Mouse (Mus musculus): Measurements from ENCODE around the gene Ccdc13.

Ccdc13 gene

DNA sequence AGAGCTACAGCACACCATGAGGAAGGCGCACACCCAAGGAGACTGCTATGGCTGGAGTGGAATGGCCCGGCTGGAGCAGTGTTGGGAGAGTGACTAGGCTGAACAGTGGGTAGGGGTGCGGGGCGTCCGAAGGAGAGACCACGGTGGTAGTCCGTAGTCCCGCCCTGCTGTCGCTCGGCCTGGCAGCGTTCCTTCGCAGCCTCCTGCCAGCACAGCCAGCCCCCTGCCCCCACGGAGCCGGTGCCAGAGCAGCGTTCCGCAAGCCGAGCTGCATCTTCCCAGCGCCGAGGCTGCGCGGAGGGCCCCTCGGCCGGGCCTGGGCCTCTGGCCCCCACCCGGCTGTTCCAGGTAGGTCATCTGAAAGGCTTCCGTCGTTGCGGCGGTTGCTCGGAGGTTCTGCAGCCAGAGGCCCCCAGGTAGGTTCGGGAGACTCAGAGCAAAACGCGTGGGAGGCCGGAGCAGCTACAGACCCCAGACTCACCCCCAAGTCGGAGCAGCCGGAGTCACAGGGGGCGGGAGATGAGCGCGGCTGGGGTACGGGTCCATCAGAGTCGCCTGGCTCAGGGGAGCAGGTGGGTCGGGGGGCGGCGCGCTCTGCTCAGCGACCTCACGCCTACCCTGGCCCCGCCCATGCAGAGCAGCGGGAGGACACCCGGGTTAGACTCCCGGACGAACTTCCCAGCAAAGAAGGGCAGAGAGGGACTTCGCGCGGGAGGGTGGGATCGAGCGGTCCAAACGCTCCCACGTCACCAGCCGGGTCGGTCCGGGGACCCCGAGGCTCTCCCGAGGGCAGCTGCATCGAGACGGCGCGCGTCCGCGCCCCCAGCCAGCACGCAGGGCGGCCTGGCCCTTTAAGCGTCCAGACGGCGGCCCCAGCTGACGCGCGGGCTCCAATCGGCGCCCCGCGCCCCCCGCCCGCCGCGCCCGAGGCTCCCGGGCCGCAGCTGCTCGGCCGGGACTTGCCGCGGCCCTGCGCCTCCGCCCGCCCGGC, 79.9 kb downstream of the Ccdc13 start, which contains the start of gene Zfp651:
Gene Zfp651, plus strand, starts transcription at position 240 of the 991 bp plus-strand sequence.
- DNase-seq (ENCODE audit: low read depth, low spot score), result peak; percentile 70

DNA sequence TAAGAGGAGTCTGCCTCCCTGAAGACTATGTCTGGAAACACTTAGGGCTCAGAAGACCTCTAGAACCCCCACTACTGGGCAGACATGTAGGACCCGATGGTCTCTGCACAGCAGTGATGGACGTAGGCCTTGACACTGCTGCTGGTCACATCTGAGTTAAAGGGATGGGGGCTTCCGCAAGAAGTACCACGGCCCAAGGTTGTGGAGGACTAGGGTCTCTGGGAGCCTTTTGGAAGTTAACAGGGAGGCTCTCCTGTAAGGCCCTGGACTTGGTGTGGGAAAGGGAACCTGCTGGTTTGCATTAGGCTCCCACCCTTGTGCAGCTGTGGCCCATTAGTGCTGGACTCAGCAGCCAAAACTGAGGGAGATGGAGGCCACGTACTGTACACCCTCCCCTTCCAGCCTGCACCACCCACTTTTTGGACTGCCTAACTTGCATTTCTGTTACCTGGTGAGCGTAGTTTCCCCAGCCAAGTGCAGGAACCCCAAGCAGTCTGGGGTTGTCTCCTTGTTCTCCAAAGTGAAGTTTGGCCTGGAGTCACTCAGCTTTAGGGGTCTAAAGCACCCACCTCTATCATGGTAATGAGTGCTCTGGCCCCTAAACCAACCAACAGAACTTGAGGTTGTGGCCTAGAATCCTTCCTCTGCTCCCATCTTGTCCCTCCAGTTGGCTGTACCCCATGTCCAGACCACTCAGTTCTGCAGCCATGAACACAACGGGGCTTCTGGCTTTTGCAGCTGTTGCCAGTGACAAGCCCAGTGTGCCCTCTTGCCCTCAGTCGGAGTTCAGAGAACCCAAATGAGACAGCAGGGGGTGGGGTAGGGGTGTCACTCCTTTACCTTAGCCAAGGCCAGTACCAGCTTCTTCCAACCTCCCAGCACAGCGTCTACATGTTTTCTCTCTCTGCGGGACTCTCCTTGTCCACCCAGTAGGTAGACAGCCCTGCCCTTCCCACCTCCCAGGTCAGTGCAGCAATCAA, 81.1 kb downstream of the Ccdc13 start:
- DNase-seq (ENCODE audit: low read depth, low spot score), result peak; percentile 61

DNA sequence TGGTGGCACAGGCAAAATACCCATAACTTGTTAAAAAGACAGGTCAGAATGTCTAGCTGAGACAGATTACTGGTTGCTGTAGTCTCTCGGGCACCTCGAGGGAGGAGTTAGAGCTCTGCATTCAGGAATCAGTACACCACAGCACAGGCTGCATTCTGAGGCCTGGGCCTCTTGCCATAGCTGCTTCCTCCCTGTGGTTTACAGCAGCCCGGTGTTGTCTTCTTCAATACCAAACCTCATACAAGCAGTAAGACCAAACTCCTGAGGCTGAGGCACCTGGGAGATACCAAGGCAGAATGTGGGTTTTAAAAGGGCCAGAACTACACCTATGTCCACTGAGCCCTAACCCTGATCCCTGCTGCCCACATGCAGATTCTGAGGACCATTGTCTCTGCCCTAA, 81.8 kb downstream of the Ccdc13 start:
- peak; percentile 14 for DNase-seq (ENCODE audit: low read depth, low spot score)

DNA sequence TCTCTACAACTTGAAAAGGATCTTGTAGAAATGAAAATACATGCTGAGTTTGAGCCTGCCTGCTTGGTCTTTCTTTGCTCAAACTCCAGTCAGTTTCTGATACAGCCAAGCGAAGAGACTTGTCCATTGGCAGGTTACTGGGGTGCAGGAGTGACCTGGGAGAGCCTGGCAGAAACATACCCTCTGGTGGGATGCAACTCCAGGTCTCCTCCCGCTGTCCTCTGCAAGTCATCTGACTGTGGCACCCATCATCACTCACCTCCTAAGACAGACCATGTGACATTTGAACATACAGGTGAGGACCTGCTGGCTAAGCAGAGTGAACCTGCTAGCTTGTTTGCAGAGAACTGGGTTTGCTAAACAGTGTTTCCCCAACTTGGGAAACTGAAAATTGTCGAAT, 82.5 kb downstream of the Ccdc13 start:
- no peak for DNase-seq (ENCODE audit: low read depth, low spot score)

DNA sequence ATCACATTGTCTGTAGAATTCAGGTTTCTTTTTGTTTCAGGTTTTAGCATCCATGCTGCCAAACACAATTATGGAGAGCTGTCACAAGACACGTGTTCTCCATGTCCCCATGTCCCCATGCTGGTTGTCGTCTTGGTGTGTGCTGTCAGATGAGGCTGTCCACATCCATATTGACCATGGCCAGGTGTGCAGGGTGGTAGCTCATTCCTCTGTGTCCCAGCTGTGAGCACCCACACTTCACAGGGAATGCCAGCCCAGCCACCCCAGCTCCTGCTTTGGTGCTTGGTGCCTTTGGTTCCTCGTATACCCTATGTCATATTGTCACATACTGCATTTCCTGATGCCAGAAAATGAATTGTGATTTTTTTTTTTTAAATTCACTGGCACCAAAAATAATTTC, 84.6 kb downstream of the Ccdc13 start:
- no peak for DNase-seq (ENCODE audit: low read depth, low spot score)

DNA sequence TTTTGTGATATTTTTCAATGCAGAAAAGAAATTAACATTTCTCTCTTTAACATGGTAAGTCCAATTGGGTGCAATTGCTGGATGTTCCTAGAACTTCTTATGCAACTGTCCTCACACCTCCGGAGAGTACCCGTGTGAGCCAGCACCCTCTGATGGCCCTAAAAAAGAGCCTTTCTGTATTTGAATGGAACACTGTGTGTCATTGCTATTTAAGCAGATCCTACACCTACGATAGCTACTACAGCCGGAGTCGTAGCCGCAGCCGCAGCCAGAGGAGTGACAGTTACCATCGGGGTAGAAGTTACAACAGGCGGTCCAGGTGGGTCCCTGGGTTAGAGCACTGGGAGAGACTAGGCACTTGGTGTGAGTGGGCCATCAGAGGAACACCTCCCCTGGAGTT, 86.5 kb downstream of the Ccdc13 start:
- DNase-seq (ENCODE audit: low read depth, low spot score), result no peak

Measured in forelimb bud, embryonic 11.5 days (tissue).